Mouse (Mus musculus): ENCODE data around the gene Gucy2e. TPM values are rescaled to one million over a fixed set of nuclear protein-coding genes. Genes with fewer than 3 reads are reported as not detected.

The Gucy2e gene
- polyA plus RNA-seq, 3 experiments from 2014 or later, result 0.14 to 0.38 (median 0.17) TPM

DNA sequence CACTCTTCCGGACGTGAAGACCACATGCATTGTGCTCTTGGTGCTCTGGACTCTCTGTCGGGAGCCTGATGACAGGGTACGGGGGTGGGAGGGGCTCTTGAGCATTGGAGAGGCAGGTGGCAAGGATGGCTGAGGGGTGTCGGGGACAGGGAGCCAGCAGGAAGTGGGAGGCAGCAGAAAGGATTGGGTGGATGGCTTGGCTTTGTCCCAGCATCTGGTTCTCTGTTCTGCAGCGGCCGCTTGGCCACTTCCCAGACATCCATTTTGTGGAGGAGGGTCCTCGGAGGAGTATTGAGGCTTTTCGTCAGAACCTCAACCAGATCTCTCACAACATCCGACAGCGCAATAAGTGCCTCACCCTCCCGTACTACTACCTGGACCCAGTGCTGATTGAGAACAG is 67.5 kb downstream of the Gucy2e start:
- ATAC-seq, result no peak

Other genes with a start within 250 kb of the Gucy2e start
- 10 to 100 TPM; 22.0 to 29.0 (median 24.8) TPM for gene Pfas, start 228.6 kb downstream of the Gucy2e start, polyA plus RNA-seq (2017; shearing (Covaris generic))
- 10 to 100 TPM in 1 of 3 experiments, 1 to 10 TPM in 2; 9.7 to 16.4 (median 9.8) TPM for gene Ctc1, start 221.1 kb downstream of the Gucy2e start, polyA plus RNA-seq (2017; shearing (Covaris generic))
- gene Aurkb, start 191.4 kb downstream of the Gucy2e start, polyA plus RNA-seq (2017; shearing (Covaris generic)), result 10 to 100 TPM in 2 of 3 experiments, 1 to 10 TPM in 1; 5.8 to 74.0 (median 12.9) TPM
- gene Borcs6, start 177.3 kb downstream of the Gucy2e start, polyA plus RNA-seq (2017; shearing (Covaris generic)), result 1 to 10 TPM; 1.1 to 2.2 (median 1.3) TPM
- gene Tmem107, start 166.2 kb downstream of the Gucy2e start, polyA plus RNA-seq (2017; shearing (Covaris generic)), result 1 to 10 TPM; 2.8 to 9.1 (median 4.0) TPM
- gene Vamp2, start 148.5 kb downstream of the Gucy2e start, polyA plus RNA-seq (2017; shearing (Covaris generic)), result 10 to 100 TPM; 26.9 to 31.5 (median 27.3) TPM
- gene Per1, start 141.8 kb downstream of the Gucy2e start, polyA plus RNA-seq (2017; shearing (Covaris generic)), result 1 to 10 TPM; 5.2 to 6.2 (median 6.1) TPM
- gene Hes7, start 116.6 kb downstream of the Gucy2e start, polyA plus RNA-seq (2017; shearing (Covaris generic)), result not detected
- gene 9130213A22Rik, start 114.4 kb downstream of the Gucy2e start, polyA plus RNA-seq (2017; shearing (Covaris generic)), result under 1 TPM in 1 of 3 experiments, not detected in 2; 0.63 TPM
- under 1 TPM in 1 of 3 experiments, not detected in 2; 0.13 TPM for gene Aloxe3, start 111.1 kb downstream of the Gucy2e start, polyA plus RNA-seq (2017; shearing (Covaris generic))
- not detected for gene Alox12b, start 80.0 kb downstream of the Gucy2e start, polyA plus RNA-seq (2017; shearing (Covaris generic))
- 1 to 10 TPM; 3.7 to 5.0 (median 3.9) TPM for gene Alox8, start 39.2 kb downstream of the Gucy2e start, polyA plus RNA-seq (2017; shearing (Covaris generic))
- gene Cntrob, start 86.7 kb upstream of the Gucy2e start, polyA plus RNA-seq (2017; shearing (Covaris generic)), result 1 to 10 TPM; 7.4 to 9.9 (median 7.5) TPM
- gene Trappc1, start 86.9 kb upstream of the Gucy2e start, polyA plus RNA-seq (2017; shearing (Covaris generic)), result 100 to 1,000 TPM; 107 to 109 (median 107) TPM
- gene Kcnab3, start 89.2 kb upstream of the Gucy2e start, polyA plus RNA-seq (2017; shearing (Covaris generic)), result 1 to 10 TPM in 1 of 3 experiments, under 1 TPM in 2; 0.34 to 2.0 (median 0.99) TPM
- 1 to 10 TPM; 2.5 to 5.9 (median 4.8) TPM for gene Rnf227, start 103.4 kb upstream of the Gucy2e start, polyA plus RNA-seq (2017; shearing (Covaris generic))
- gene Chd3, start 132.4 kb upstream of the Gucy2e start, polyA plus RNA-seq (2017; shearing (Covaris generic)), result 10 to 100 TPM; 30.0 to 68.3 (median 60.9) TPM
- gene Naa38, start 158.5 kb upstream of the Gucy2e start, polyA plus RNA-seq (2017; shearing (Covaris generic)), result 100 to 1,000 TPM; 108 to 130 (median 112) TPM
- gene Cyb5d1, start 158.6 kb upstream of the Gucy2e start, polyA plus RNA-seq (2017; shearing (Covaris generic)), result 10 to 100 TPM; 13.9 to 20.0 (median 18.4) TPM
- gene Tmem88, start 161.2 kb upstream of the Gucy2e start, polyA plus RNA-seq (2017; shearing (Covaris generic)), result 1 to 10 TPM in 1 of 3 experiments, under 1 TPM in 2; 0.40 to 1.0 (median 0.74) TPM
- 10 to 100 TPM; 20.7 to 39.7 (median 35.5) TPM for gene Kdm6b, start 176.6 kb upstream of the Gucy2e start, polyA plus RNA-seq (2017; shearing (Covaris generic))

Data from inflammation-experienced regulatory T-cells, adult 6 months (primary cell).